Mouse (Mus musculus) heart, postnatal 0 days (tissue): ENCODE results near the gene Gnl2. TPM values are rescaled to one million over a fixed set of nuclear protein-coding genes. Genes with fewer than 3 reads are reported as not detected.

Experiments
- ATAC-seq: fragments of 200-750 bp; cut with Nextera tagmentation; 2 replicates; pipeline ENCODE4 v1.8.0; 2017; ENCODE audit warnings: low read depth, moderate number of reproducible peaks, moderate library complexity; ENCODE audit not compliant: insufficient read depth
- DNase-seq: peaks from one replicate; pipeline ENCODE4 v3.0.0-alpha.2; 2016; ENCODE audit warnings: low spot score
- H3K27ac ChIP-seq: fragments of 300-500 bp; sonication (generic); 2 replicates; pipeline ENCODE4 v1.5.1; 2014; ENCODE audit warnings: low read depth, mild to moderate bottlenecking
- H3K27me3 ChIP-seq: fragments of 300-500 bp; sonication (generic); 2 replicates; pipeline ENCODE4 v1.6.1; 2014; ENCODE audit warnings: low read length, mixed read lengths; ENCODE audit not compliant: control insufficient read depth, insufficient read depth
- H3K36me3 ChIP-seq: fragments of 300-500 bp; sonication (generic); replicated peaks from 2 replicates; pipeline ENCODE4 v1.6.1; 2014; ENCODE audit warnings: low read length, mixed read lengths; ENCODE audit not compliant: control insufficient read depth, insufficient read depth
- H3K4me1 ChIP-seq: fragments of 300-500 bp; sonication (generic); 2 replicates; pipeline ENCODE4 v1.6.1; 2014; ENCODE audit warnings: antibody characterized with exemption; ENCODE audit not compliant: control insufficient read depth, insufficient read depth
- H3K4me2 ChIP-seq: fragments of 300-500 bp; sonication (generic); 2 replicates; pipeline ENCODE4 v1.6.1; 2014; ENCODE audit warnings: low read depth, mild to moderate bottlenecking, low read length, moderate library complexity
- H3K4me3 ChIP-seq: fragments of 300-500 bp; sonication (generic); 2 replicates; pipeline ENCODE4 v1.5.1; 2014; ENCODE audit warnings: low read depth, low read length
- H3K9ac ChIP-seq: fragments of 300-500 bp; sonication (generic); replicated peaks from 2 replicates; pipeline ENCODE4 v1.6.1; 2014; ENCODE audit warnings: low read depth, low read length, mixed read lengths
- H3K9me3 ChIP-seq: fragments of 300-500 bp; sonication (generic); replicated peaks from 2 replicates; pipeline ENCODE4 v1.6.1; 2016; ENCODE audit warnings: low read length; ENCODE audit not compliant: control insufficient read depth
- CTCF ChIP-seq: IDR thresholded peaks from 2 replicates; pipeline ENCODE4 v1.5.1; 2016; ENCODE audit warnings: antibody characterized with exemption, control low read depth, low read depth
- EP300 ChIP-seq: IDR thresholded peaks from 2 replicates; pipeline ENCODE4 v1.6.1; 2016; ENCODE audit warnings: antibody characterized with exemption, low read depth
- WGBS: fragments of 180-500 bp; shearing (Covaris S2); extraction: QIAGEN DNeasy Blood & Tissue Kit; methylation state at CpG from one replicate; pipeline ENCODE4 v1.1.7; 2014; 5-methylcytosine and 5-hydroxymethylcytosine counted together
- polyA plus RNA-seq: library from polyadenylated mRNA; unstranded; fragments of >200 nt; fragmentation: Nextera tagmentation; extraction: Ambion mirVana; gene quantifications from 2 replicates; pipeline ENCODE4 v1.2.1, GENCODE M21; 2015
- total RNA-seq: library from RNA; depleted of rRNA; stranded (reverse); fragments of >200 nt; gene quantifications from 2 replicates; pipeline ENCODE4 v1.2.3, GENCODE M21; 2014; ENCODE audit warnings: low replicate concordance; rRNA removed

Gnl2 gene
- total RNA-seq (15.5 and 21.1 TPM in 2 replicates), polyA plus RNA-seq (44.2 and 47.4 TPM in 2 replicates)

DNA sequence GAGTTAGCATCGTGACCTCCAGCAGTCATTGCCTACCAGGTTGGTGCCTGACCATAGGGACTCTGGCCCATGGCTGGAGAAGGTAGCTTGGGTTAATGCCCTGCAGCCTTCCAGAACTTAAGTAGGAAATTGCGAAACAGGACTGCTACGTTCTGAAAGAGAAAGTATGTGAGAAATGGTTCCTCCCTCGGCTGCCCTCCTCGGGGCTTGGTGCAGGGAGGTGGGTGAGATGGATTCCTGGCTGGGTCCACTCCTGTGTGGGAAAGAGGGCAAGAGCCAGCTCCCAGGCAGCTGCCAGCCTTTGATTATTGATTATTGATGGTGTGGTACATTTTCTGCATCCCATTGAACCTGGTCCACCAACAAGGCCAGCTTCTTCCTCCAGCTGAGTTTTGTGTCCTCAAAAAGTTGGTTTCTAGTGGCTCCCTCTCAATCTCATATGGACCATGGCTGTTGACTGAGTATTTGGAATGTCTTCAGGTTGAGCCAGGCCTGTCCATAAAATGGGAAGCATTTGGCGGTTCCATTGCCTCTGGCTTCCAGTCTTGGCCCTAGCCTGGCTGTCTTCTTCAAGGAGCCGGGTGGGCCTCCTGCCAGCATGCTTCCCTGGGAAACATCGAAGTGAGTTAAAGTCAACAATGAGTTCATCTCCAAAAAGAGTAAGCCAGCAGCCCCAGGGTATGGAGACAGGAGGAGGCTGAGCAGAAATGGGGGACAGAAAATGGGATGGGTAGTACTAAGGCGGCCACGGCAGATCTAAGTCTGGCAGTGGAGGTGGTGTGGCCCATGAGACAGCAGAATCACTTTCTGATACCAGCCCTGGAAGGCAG is at the start of gene Gnl2:
Gnl2 (plus strand) TSS at position 780 of the 830 bp plus-strand sequence.
- H3K36me3 ChIP-seq, result no peaks in the 10 kb centered on the region
- TF ChIP-seq CTCF (no peak), EP300 (no peak)
- H3K9me3 ChIP-seq, result no peaks in the 10 kb centered on the region
- no peak for DNase-seq
- no peaks in the 10 kb centered on the region for H3K4me1 ChIP-seq
- H3K27ac ChIP-seq, result no peak within 1 kb of the TSS
- 65% methylated on average over 10 of the region's 10 CpGs for WGBS
- ATAC-seq, result no peak
- no peak within 1 kb of the TSS for H3K9ac ChIP-seq
- 0 out of 2 replicates have a peak, but pooled peaks cover 3% of the 10 kb centered on the region for H3K27me3 ChIP-seq
- H3K4me3 ChIP-seq, result no peak within 1 kb of the TSS
- H3K4me2 ChIP-seq, result no peak within 1 kb of the TSS

DNA sequence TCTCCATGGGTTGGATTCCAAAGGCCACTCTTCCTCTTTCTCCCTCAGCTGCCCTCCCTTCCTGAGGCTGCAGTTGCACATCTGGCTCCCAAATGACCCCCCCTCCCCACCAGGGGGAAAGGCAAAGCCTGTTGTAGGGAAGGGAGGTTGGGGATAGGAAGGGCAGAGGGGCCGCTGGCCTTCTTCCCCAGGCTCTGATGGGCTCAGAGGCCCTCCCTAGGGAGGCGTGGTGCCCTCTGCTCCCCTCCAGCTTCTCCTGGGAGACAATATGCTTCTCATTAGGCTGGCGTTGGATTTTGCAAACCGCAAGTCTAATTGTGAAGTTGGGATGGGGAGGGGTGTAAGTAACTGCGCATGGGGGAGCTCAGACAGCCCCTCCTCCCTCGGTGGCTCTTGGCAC is 47.7 kb upstream of the Gnl2 start:
- ATAC-seq, result no peak
- TF ChIP-seq EP300, result no peak
- TF ChIP-seq CTCF, result no peak
- Histone ChIP-seq H3K4me1 (no peaks in the 10 kb centered on the region), H3K4me2 (no peak overlapping the region), H3K27ac (no peak overlapping the region), H3K4me3 (no peak overlapping the region), H3K36me3 (no peaks in the 10 kb centered on the region), H3K9me3 (no peaks in the 10 kb centered on the region), H3K27me3 (no peaks in the 10 kb centered on the region; the same call in 1 of the 2 replicates), H3K9ac (no peak overlapping the region)
- WGBS, result 62% methylated on average over 6 of the region's 6 CpGs
- DNase-seq, result no peak

DNA sequence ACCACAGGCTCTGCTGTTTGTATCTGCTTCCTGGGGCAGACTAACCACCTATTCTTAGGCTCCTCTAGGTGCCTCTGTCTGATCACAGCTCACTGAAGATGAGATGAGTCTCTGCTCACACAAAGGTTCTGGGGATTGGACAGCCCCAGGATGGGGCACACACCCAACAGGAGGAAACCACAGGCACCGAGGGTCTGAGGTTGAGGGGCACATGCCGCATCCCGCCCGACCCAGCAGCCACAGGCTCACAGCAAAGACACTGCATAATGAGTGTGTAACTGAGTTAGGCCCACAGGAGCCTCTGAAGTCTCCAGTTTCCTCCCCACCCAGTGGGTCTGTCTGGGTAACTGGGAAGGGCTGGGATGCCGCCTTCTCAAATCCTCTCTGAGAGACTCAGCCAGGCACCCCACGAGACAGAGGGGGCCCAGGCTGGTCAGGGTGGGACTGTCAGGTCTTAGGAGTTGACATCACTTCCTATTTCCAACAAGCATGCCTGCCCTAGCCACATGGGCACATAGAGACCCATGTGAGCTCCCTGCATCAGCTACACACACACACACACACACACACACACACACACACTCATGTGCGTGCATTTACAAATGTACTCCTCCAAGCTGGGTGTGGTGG is 47.1 kb upstream of the Gnl2 start:
- no peak for TF ChIP-seq CTCF
- no peak for TF ChIP-seq EP300
- H3K9ac ChIP-seq, result no peak overlapping the region
- H3K36me3 ChIP-seq, result no peaks in the 10 kb centered on the region
- no peak overlapping the region for H3K4me3 ChIP-seq
- no peaks in the 10 kb centered on the region for H3K9me3 ChIP-seq
- no peak for ATAC-seq
- DNase-seq, result no peak
- no peak overlapping the region for H3K27ac ChIP-seq
- no peaks in the 10 kb centered on the region; the same call in 1 of the 2 replicates for H3K27me3 ChIP-seq
- H3K4me1 ChIP-seq, result no peaks in the 10 kb centered on the region
- no peak overlapping the region for H3K4me2 ChIP-seq
- 67% methylated on average over 7 of the region's 7 CpGs for WGBS

GRCm38 (mm10) chr4:124970194-124970593 is 46.2 kb upstream of the Gnl2 start:
- DNase-seq (no peak), ATAC-seq (no peak)
- Histone ChIP-seq H3K4me3 (no peak overlapping the region), H3K9me3 (no peaks in the 10 kb centered on the region), H3K36me3 (no peaks in the 10 kb centered on the region), H3K27ac (no peak overlapping the region), H3K9ac (no peak overlapping the region), H3K4me1 (no peaks in the 10 kb centered on the region), H3K27me3 (no peaks in the 10 kb centered on the region; the same call in 1 of the 2 replicates), H3K4me2 (no peak overlapping the region)
- WGBS, result 64% methylated on average over 11 of the region's 11 CpGs
- no peak for TF ChIP-seq CTCF
- TF ChIP-seq EP300, result no peak

DNA sequence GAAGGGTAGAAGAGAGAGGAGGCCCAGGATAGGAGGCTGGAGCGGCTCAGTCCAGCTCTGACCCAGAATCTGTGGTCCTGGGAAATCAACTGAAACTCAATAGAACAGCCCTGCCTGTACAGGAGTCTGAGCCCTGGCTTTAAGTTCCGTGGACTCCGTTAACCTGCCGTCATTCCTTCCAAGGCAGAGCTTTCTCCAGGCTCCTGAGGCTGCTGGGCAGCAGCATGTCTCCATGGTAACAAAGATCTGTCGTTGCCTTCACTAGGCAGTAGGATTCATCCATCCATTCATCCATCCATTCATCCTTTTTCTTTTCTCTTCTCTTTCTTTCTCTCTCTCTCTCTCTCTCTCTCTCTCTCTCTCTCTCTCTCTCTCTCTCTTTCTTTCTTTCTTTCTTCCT is 45.7 kb upstream of the Gnl2 start:
- Histone ChIP-seq H3K27me3 (no peaks in the 10 kb centered on the region; the same call in 1 of the 2 replicates), H3K36me3 (no peaks in the 10 kb centered on the region), H3K9ac (no peak overlapping the region), H3K4me1 (no peaks in the 10 kb centered on the region), H3K4me3 (no peak overlapping the region), H3K4me2 (no peak overlapping the region), H3K27ac (no peak overlapping the region), H3K9me3 (no peaks in the 10 kb centered on the region)
- WGBS, result 60% methylated on average over 5 of the region's 5 CpGs
- DNase-seq (no peak), ATAC-seq (no peak)
- TF ChIP-seq EP300, result no peak
